Mouse (Mus musculus) hindbrain, embryonic 13.5 days (tissue): ENCODE measurements around the gene Atp11c. TPM values are rescaled to one million over a fixed set of nuclear protein-coding genes. Genes with fewer than 3 reads are reported as not detected.

ENCODE experiments used
- microRNA counts: library from miRNA; unstranded; fragments of <30 nt; microRNA quantifications from one replicate; lab custom pipeline; 2016
- microRNA-seq: library from miRNA; unstranded; fragments of <30 nt; microRNA quantifications from one replicate; pipeline ENCODE4, GENCODE M21; 2016
- polyA plus RNA-seq: library from polyadenylated mRNA; unstranded; fragments of >200 nt; fragmentation: Nextera tagmentation; extraction: Ambion mirVana; gene quantifications from 2 replicates; pipeline ENCODE4 v1.2.1, GENCODE M21; 2015

Atp11c gene
- polyA plus RNA-seq, 1 experiment from 2014 or later, result 14.3 TPM

MicroRNAs within 50 kb of the gene (microRNA counts, 519-probe panel; counts per million panel counts)
- microRNA mmu-miR-505 (lab: Ali Mortazavi, UCI), result 2,316 counts per million, percentile 18 among the panel's probes with 10 or more counts

Small RNA genes within 50 kb of the gene (microRNA-seq; reads per million reads assigned to microRNA genes)
- 161 reads per million, percentile 57 among the genes with 10 or more reads in this experiment for gene Mir505

Other genes with a start within 250 kb of the Atp11c start
- not detected in 2 replicates for gene Gm7073, start 53.4 kb downstream of the Atp11c start, polyA plus RNA-seq